Mouse (Mus musculus): ENCODE results near the gene Tdrkh. TPM values are rescaled to one million over a fixed set of nuclear protein-coding genes. Genes with fewer than 3 reads are reported as not detected.
A peak's percentile ranks its signal among the peaks of the same experiment; 100 is the strongest.

Tdrkh gene
- polyA plus RNA-seq, 1 experiment, result 15.5 TPM

DNA sequence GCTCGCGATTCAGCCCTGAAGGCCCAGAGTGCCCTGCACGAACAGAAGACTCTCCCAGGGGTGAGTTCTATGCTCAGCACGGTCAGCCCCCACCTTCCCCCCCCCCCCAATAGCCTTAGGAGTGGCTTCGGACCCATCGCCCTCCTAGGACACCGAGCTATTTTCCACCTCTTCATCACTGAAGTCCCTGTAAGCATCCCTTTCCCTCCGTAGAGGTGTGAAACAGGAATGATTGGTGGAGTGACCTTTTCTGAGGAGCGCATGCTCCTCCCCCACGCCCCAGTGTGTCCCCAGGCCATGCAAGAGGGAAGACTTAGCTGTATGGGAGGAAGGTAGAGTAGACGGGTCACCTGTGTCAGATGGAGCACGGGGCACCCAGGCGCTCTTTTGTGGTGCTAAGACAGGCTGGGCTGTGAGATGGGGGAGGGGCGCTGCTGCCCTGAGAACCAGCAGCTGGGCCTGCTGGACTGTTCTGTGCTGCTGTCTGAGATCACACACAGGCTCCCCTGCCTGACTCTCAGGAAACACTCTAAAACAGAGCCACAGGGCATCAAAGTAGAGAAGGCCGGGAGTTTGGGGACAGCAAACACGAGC, 67.3 kb downstream of the Tdrkh start, which contains the start of gene Riiad1:
Gene Riiad1 (minus strand): TSS at position 51 of the 594 bp plus-strand sequence.
- peak within 1 kb of the TSS; percentile 66 for H3K27ac ChIP-seq (ENCODE audit: insufficient read depth, low read length)
- TF ChIP-seq CTCF (IDR thresholded peaks at IDR 0.05; ENCODE audit: extremely low read depth, insufficient read depth, low read length), result no peak
- no peak for TF ChIP-seq POLR2A (IDR thresholded peaks at IDR 0.05; ENCODE audit: extremely low read depth, insufficient read depth, low read length)
- peaks cover 18% of the 10 kb centered on the region for H3K4me1 ChIP-seq (ENCODE audit: control insufficient read depth, insufficient read depth, low read length)
- H3K4me3 ChIP-seq (ENCODE audit: insufficient read depth, low read length), result peak within 1 kb of the TSS; percentile 97

DNA sequence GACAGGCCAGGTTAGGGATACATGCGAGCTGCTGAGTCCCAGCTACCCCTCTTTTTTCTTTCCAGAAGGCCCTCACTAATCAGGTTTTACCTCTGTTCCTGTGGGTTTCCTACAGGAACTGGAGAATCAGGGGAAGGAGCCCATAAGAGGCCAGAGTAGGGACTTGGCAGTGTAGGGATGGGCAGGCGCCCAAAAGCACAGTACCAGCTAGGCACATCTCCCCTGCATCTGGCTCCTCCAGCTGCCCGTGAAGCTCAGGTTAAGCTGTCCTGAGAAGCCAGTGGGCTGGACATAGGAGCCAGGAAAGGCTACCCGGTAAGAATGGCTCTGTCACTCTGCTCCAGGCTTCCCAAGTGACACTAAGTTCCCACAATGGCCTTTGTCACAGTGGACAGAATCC, 68.4 kb downstream of the Tdrkh start:
- H3K27ac ChIP-seq (ENCODE audit: insufficient read depth, low read length), result 0 out of 2 replicates have a peak overlapping the region, but pooled peaks have one; percentile 8

DNA sequence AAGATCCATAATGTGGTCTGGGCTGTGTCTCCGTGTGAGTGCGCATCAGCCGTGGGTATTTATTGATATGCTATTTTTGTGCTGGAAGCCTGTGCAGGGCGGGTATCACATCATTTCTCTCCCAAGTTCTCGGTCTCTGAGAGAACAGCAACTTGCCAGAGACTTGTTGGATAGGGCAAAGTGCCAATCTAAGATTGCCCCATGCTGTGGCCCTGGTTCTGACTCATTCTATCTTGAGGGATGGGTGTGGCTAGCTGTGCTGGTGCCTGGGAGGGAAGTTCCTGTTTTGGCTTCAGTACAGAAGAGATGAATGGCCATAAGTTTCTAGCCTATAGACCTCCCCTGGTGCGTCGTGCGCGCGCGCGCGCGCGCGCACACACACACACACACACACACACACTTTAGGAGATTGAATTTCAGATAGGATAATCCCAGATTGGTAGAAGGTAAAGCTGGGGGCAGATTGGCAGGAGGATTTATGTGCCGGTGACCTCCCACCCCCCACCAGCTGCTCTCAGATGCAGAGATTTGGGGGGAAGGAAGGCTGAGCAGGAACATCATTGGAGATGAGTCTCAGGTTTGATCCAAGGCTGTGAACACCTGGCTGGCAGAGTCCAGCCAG, 69.8 kb downstream of the Tdrkh start:
- peak overlapping the region; percentile 76 for H3K27ac ChIP-seq (ENCODE audit: insufficient read depth, low read length)
- no peak overlapping the region; the same call in 1 of the 2 replicates for H3K4me3 ChIP-seq (ENCODE audit: insufficient read depth, low read length)

More for the DNA sequence above, 68.4 kb downstream of the Tdrkh start:
- Histone ChIP-seq H3K4me1 (ENCODE audit: control insufficient read depth, insufficient read depth, low read length) (peaks cover 23% of the 10 kb centered on the region), H3K4me3 (ENCODE audit: insufficient read depth, low read length) (no peak overlapping the region)
- TF ChIP-seq POLR2A (IDR thresholded peaks at IDR 0.05; ENCODE audit: extremely low read depth, insufficient read depth, low read length) (no peak), CTCF (IDR thresholded peaks at IDR 0.05; ENCODE audit: extremely low read depth, insufficient read depth, low read length) (no peak)

DNA sequence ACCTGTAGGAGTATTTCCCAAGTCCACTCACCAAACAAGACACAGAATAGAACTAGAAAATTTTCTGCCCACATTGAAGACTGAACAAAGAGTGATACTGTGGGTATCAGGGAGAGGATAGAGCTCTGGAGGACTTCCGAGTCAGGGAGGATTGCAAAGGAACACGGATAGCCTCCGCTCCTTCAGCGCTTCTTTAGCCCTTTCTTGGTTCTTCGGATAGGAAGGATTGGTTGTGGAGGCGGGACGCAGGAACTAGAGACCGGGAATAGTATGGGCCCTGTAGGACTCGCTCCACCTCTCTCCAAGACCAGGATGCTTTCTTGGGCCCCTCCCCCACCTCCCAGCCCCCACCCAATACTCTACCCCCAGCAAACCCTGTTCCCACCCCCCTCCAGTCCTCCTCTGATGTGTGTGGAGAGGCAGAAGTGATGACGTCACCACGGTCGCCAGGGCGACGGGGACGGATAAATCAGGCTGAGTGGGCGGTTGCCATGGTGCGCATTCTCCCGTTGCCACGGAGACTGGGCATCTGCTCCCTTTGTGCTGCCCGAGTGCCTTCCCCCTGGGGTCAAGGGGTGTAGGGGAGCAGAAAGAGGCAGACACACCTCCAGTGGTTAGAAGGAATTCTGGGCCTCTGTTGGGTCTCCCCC, 70.8 kb downstream of the Tdrkh start:
- Histone ChIP-seq H3K4me3 (ENCODE audit: insufficient read depth, low read length) (0 out of 2 replicates have a peak overlapping the region, but pooled peaks have one; percentile 1), H3K27ac (ENCODE audit: insufficient read depth, low read length) (peak overlapping the region; percentile 83), H3K4me1 (ENCODE audit: control insufficient read depth, insufficient read depth, low read length) (peaks cover 23% of the 10 kb centered on the region)
- peak; percentile 31; the same call in 1 of the 2 replicates for TF ChIP-seq POLR2A (IDR thresholded peaks at IDR 0.05; ENCODE audit: extremely low read depth, insufficient read depth, low read length)
- no peak for TF ChIP-seq CTCF (IDR thresholded peaks at IDR 0.05; ENCODE audit: extremely low read depth, insufficient read depth, low read length)

More for the DNA sequence above, 69.8 kb downstream of the Tdrkh start:
- peaks cover 23% of the 10 kb centered on the region for H3K4me1 ChIP-seq (ENCODE audit: control insufficient read depth, insufficient read depth, low read length)
- no peak for TF ChIP-seq POLR2A (IDR thresholded peaks at IDR 0.05; ENCODE audit: extremely low read depth, insufficient read depth, low read length)
- no peak for TF ChIP-seq CTCF (IDR thresholded peaks at IDR 0.05; ENCODE audit: extremely low read depth, insufficient read depth, low read length)

Other genes starting within 250 kb of the Tdrkh start
- gene Gm10696, start 235.1 kb upstream of the Tdrkh start, polyA plus RNA-seq (2012; rRNA removed), result not detected in 2 replicates
- gene Gm5286, start 216.6 kb upstream of the Tdrkh start, polyA plus RNA-seq (2012; rRNA removed), result not detected in 2 replicates
- gene Gm4778, start 149.2 kb upstream of the Tdrkh start, polyA plus RNA-seq (2012; rRNA removed), result not detected in 2 replicates
- 19.3 and 22.3 TPM in 2 replicates for gene Them4, start 103.2 kb upstream of the Tdrkh start, polyA plus RNA-seq (2012; rRNA removed)
- not detected in 2 replicates for gene Them5, start 71.2 kb upstream of the Tdrkh start, polyA plus RNA-seq (2012; rRNA removed)
- 0.61 and 0.70 TPM in 2 replicates for gene C2cd4d, start 50.8 kb upstream of the Tdrkh start, polyA plus RNA-seq (2012; rRNA removed)
- gene Rorc, start 40.5 kb upstream of the Tdrkh start, polyA plus RNA-seq (2012; rRNA removed), result 1.9 and 2.0 TPM in 2 replicates
- 0.46 and 0.51 TPM in 2 replicates for gene Lingo4, start 14.8 kb upstream of the Tdrkh start, polyA plus RNA-seq (2012; rRNA removed)
- gene Mrpl9, start 30.0 kb downstream of the Tdrkh start, polyA plus RNA-seq (2012; rRNA removed), result 46.0 and 47.9 TPM in 2 replicates
- gene Oaz3, start 30.6 kb downstream of the Tdrkh start, polyA plus RNA-seq (2012; rRNA removed), result 0.15 and 0.25 TPM in 2 replicates
- 314 and 357 TPM in 2 replicates for gene Celf3, start 65.0 kb downstream of the Tdrkh start, polyA plus RNA-seq (2012; rRNA removed)
- gene Riiad1, start 67.1 kb downstream of the Tdrkh start, polyA plus RNA-seq (2012; rRNA removed), result 3.2 and 4.1 TPM in 2 replicates
- gene Snx27, start 169.4 kb downstream of the Tdrkh start, polyA plus RNA-seq (2012; rRNA removed), result 47.7 and 50.6 TPM in 2 replicates
- gene Gm10972, start 229.8 kb downstream of the Tdrkh start, polyA plus RNA-seq (2012; rRNA removed), result not detected in 2 replicates
- gene Tuft1, start 245.6 kb downstream of the Tdrkh start, polyA plus RNA-seq (2012; rRNA removed), result 1.9 TPM in 2 replicates